Mouse (Mus musculus) cerebellum, adult 9-11 months (tissue): ENCODE results near the gene Yipf3.

Experiments used
- DNase-seq: peaks from one replicate; pipeline ENCODE4 v3.0.0; 2022

The Yipf3 gene

DNA sequence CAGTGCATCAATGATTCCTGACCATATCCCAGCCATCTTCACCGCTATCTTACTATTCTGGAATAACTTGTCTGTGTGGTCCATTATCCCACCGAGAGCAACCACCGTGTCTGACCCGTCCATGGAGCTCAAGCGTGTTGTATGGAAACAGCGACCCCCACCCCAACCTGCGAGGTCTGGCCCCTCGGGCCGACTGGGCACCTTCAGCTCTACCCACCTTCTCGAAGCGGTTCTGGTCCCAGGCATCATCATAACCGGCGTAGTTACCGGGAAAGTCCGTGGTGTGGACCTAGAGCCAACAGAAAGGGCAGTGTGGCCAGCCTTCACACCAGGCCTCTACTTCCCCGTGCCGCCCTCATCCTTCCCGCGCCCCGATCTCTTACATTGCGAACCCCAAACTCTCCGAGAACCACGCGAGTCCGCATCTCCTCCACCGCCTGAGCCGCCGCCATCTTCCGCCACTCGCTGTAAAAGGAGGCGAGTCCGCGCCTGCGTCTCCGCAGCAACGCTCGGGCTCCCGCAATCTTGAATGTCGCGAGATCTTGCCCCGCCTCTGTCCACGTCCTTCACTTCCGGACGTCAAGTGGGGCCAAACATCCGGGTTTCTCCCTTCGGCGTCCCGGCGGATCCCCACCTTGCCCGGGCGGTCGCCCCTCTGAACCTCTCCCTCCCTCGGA, at the start of gene Yipf3, which contains the start of gene Polr1c:
Yipf3 (plus strand) TSS at position 569 of the 677 bp plus-strand sequence.
Polr1c (minus strand) TSS at position 543 of the 677 bp plus-strand sequence.
- DNase-seq: peak; percentile 96

GRCm38 (mm10) chr17:46201151-46201550, 46.7 kb upstream of the Yipf3 start:
- no peak for DNase-seq

DNA sequence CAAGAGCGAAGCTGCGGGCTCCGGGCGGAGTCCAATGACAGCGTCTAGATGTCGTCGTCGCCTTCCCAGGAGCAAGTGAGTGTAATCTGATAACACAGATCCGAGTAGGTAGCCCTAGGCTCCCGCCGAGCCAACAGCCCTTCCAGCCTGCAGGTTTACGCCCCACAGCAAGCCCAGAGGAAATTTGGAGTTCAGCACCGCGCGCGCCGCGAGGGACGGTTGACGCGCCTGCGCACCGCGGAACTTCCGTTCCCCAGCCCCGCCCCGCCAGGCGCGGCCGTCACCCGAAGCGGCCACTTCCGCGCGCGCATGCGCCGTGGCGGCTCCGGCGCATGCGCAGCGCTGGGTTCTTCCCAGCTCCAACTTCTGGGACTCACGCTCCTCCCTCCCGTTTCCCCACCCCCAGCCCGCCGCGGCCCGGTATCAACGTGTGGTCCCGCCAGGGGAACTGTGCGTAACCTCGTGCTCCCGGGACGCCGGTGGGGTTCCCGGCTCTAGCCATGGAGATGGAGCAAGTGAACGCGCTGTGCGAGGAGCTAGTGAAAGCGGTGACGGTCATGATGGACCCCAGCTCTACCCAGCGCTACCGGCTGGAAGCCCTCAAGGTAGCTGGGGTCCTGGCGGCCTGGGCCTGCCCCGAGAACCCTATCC, 45.3 kb upstream of the Yipf3 start, which contains the start of the genes Polh and Xpo5:
Polh (minus strand) TSS at position 225 of the 651 bp plus-strand sequence.
Xpo5 (plus strand) TSS at position 362 of the 651 bp plus-strand sequence.
- DNase-seq: peak; percentile 94

GRCm38 (mm10) chr17:46203078-46203477, 44.8 kb upstream of the Yipf3 start:
- no peak for DNase-seq

DNA sequence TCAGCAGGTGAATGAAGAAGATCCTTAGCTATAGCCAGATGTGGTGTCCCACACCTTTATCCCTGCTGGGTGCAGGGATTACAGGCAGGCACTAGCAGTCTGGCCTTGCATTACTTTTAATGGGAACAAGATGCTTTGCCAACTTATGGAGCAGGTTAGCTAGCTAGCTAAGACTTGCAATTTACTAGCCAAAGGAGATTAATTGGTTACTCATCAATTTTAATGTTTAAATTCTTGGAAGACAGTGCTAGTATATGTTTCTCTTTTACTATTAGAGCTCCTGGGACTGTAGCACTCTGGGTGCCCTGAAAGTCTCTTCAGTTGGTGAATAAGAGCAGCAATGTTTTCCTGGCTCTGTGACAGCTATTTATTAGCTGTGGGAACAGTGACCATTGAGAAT, 41.2 kb upstream of the Yipf3 start:
- no peak for DNase-seq

DNA sequence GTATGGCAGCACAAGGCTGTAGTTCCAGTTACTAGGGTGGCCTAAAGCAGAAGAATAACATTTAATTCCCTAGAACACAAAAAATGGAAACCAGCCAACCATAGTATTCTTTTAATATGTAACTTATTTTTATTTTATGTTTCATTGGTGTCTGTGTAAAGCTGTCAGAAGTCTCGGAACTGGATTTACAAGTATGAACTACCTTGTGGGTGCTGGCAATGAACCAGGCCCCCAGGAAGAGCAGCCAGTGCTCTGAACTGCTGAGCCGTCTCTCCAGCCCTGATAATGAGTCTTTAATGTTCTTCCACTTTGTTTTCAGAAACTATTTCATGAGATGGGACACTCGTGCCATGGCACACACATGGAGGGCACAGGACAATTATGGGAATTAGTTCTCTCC, 37.3 kb upstream of the Yipf3 start:
- DNase-seq: no peak

- no peak for DNase-seq
Measured at GRCm38 (mm10) chr17:46221601-46222000, 26.3 kb upstream of the Yipf3 start.

GRCm38 (mm10) chr17:46227576-46227975, 20.3 kb upstream of the Yipf3 start:
- no peak for DNase-seq

DNA sequence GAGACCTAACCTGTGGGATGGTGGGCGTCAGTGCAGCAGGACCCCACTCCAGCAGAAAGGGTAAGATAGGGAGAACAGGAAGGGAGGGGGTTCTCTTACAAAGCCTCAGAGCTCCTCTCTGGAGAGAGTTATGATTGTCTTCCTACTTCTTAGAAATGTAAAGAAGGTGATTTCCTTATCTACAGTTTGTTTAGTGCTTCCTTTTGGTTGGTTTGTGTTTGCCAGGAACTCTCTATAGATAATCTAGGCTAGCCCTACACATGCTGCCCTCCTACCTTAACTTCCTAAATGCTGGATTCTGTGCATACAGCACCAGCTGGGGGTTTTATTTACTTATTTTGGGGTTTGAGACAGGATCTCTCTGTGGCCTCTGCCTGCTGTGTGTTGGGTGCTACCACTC, 11.8 kb upstream of the Yipf3 start:
- no peak for DNase-seq

DNA sequence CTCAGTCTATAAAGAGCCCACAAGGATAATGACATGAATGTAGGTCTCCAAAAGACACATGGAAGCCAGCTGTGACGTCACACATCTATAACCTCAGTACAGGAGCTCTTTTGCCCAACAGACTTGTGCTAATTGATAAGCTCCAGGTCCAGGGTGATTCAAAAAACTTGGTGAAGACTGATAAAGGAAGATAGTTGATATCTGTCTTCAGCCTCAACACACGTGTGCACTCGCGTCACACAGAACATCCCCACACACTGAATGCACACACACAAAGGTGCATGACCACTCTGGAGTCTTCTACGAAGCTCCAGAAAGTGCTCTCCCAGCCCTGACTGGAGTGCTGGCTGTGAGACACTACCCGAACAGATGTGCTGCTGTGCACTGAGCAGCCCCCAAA, 10.8 kb upstream of the Yipf3 start:
- DNase-seq: no peak

DNA sequence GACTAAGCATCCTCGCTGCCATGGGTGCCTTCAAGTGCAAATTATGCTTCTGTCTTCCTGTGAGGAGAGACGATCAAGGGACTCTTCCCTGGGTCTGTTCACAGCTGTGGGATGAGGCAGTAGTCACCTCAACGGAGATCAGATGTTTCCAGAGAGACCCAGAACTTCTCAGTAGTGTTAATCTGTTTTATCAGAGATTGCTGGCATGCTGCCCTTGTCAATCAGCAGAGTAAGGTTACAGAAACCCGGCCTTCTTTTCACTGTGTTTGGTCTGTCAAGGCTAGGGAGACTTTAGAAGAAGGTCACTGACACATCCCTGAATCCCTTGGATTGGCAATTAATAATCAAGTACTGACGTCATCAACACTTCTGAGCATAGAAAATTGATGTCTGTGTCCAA, 10.4 kb upstream of the Yipf3 start:
- no peak for DNase-seq

DNA sequence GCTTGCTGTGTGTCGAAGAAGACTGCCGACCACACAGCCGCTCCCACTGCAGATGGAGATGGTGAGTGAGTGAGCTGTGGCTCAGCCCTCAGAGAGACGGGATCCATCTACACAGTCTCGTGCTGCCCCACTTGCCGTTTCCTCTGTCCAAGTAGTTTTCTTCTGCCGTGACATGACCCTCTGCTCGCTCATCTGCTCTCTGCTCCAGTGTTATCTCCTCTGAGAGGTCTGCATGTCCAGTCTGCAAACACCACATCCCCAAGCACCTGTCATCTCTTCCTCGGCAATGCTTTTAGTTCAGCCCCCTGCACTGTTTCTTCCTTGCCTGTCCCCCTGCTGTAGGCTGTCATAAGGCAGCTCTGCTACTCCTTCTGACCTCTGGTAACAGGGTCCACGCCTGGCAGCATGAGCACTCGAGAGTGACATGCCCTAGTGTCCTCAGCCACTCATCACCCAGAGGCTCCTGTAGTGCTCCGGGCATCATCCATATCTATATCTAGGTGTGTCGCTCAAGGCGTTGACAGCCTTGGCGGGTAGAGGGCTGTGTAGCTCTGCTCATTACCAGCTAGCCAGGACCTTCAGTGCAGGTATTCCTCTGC, 8.3 kb upstream of the Yipf3 start:
- DNase-seq: no peak

- DNase-seq: no peak
Measured at GRCm38 (mm10) chr17:46241471-46241870, 6.4 kb upstream of the Yipf3 start.

DNA sequence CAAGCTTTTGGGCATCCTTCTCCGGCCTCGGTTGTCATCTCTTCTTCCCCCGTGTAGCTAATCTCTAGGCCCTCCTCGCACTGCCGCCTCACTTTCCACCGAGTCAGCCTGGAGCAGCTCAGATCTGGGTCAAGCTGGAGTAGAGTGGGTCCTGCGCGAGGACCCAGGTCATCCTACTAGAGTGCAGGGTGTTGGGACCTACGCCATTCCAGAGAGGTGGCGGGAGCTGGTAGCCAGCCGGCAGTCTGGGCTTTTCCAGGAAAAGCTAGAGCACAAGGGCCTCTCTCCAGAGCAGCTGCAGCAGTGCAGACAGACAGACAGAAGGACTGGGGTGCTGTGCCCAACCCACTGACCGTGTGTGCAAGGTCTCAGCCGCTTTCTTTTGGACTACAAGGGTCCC, 5.6 kb upstream of the Yipf3 start:
- DNase-seq: no peak

DNA sequence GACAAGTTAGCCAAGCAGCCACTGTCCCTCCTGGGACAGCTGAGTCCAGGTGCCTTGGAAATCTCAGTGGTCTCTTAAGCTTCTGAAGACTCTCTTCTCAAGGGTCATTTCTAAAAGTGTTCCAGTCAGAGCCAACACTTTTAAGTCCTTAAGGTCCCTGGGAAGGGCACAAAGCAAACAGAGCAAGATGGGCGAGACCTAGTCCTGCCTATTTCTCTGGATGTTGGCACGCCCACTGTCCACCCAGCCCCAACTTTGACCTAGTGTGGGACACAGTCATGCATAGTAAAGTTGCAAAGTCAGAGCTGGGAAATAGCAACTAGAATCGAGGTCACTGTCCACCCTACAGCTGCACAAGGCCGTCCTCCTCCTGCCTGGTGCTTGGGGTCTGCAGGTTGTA, 4.9 kb upstream of the Yipf3 start:
- no peak for DNase-seq

- DNase-seq: no peak
Measured at GRCm38 (mm10) chr17:46243624-46244023, 4.3 kb upstream of the Yipf3 start.

DNA sequence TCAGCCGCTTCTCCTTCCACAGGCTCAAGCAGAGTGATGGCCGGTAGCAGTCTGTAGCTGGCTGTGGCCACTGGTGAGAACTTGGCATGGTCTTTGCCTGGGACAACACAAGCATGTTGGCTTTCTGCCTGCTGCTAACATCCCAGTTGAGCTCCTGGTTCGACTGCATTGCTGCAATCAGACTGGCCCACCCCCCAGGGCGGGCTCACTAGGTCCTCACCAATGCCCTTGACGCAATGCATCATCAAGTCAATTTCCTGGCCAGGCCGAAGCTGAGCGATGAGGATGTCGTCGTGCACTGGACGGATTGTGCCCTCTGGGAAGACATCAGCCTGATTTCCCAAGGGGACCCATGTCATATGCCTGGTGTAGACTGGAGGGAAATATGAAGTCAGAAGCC, 3.3 kb upstream of the Yipf3 start:
- DNase-seq: peak; percentile 41

- no peak for DNase-seq
Measured at GRCm38 (mm10) chr17:46248189-46248522, 276 bp downstream of the Yipf3 start.

GRCm38 (mm10) chr17:46251174-46251573, 3.3 kb downstream of the Yipf3 start:
- no peak for DNase-seq

GRCm38 (mm10) chr17:46252571-46253451, 4.9 kb downstream of the Yipf3 start:
- no peak for DNase-seq

DNA sequence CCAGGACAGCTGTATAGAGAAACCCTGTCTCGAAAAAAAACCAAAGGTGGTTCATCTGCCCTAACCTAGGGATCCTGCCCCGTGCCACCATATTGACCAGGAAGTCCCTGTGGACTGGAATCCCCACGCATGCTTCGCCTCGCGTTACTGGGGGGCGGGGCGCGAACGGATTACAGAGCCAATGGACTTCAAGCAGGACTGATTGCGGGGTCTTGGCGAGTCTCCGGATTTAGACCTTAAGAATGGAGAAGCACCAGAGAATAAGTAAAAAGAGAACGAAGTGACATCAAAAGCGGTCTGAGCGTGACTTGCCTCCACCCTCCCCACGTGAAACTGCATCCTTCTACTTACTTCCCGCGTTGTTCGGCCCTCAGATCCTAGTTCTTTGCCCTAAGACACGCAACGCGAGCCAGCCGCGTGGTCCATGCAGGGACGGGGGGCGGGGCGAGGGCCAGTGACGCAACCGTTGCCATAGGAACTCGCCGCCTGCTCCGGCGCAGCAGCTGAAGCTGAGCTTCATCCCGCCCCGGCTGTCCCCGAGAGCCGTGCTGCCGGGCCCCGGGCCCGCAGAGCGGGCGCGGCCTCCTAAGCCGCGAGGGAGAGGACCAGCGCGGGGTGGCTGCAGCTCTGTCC, 5.7 kb downstream of the Yipf3 start, which contains the start of gene Lrrc73:
Lrrc73 (plus strand) TSS at position 80 of the 633 bp plus-strand sequence.
- DNase-seq: peak; percentile 89

- peak; percentile 64 for DNase-seq
Measured at GRCm38 (mm10) chr17:46254106-46254505, 6.2 kb downstream of the Yipf3 start.

GRCm38 (mm10) chr17:46255147-46255546, 7.3 kb downstream of the Yipf3 start:
- no peak for DNase-seq
